Mouse (Mus musculus) ES-Bruce4 (cell line): ENCODE measurements at regions not wholly inside any gene's neighbourhood (a gene's known extent, or its start where the extent isn't known, plus 50 kb on each side); places are given as distances from the start of the nearest gene placed in this dataset.

Source experiments
- CTCF ChIP-seq: IDR thresholded peaks from one replicate; pipeline ENCODE4 v1.8.1; 2011; ENCODE audit warnings: low read depth, low read length
- EP300 ChIP-seq: IDR thresholded peaks from 2 replicates; pipeline ENCODE4 v1.6.1; 2011; ENCODE audit warnings: low read depth, low read length; ENCODE audit not compliant: insufficient read depth
- POLR2A ChIP-seq: IDR thresholded peaks from one replicate; pipeline ENCODE4 v1.8.1; 2011; ENCODE audit warnings: low read length; ENCODE audit not compliant: insufficient read depth

- TF ChIP-seq CTCF (no peak), POLR2A (no peak), EP300 (no peak)
Observed at GRCm38 (mm10) chr8:128242465-128243251, 115.7 kb upstream of the Nrp1 start.
